Mouse (Mus musculus) kidney, embryonic 15.5 days (tissue): Measurements from ENCODE around the gene Pif1. TPM values are rescaled to one million over a fixed set of nuclear protein-coding genes. Genes with fewer than 3 reads are reported as not detected.

ENCODE experiments used
- ATAC-seq: fragments of 200-750 bp; cut with Nextera tagmentation; replicated peaks from 2 replicates; pipeline ENCODE4 v1.8.0; 2017; ENCODE audit warnings: moderate TSS enrichment; ENCODE audit not compliant: low FRiP score
- H3K27ac ChIP-seq: fragments of 300-500 bp; sonication (generic); 2 replicates; pipeline ENCODE4 v1.5.1; 2015; ENCODE audit warnings: mild to moderate bottlenecking, inconsistent platforms
- H3K27me3 ChIP-seq: fragments of 300-500 bp; sonication (generic); 2 replicates; pipeline ENCODE4 v1.6.1; 2015; ENCODE audit warnings: inconsistent platforms
- H3K36me3 ChIP-seq: fragments of 300-500 bp; sonication (generic); 2 replicates; pipeline ENCODE4 v1.6.1; 2015; ENCODE audit warnings: inconsistent platforms
- H3K4me1 ChIP-seq: fragments of 300-500 bp; sonication (generic); 2 replicates; pipeline ENCODE4 v1.6.1; 2015; ENCODE audit warnings: inconsistent platforms
- H3K4me2 ChIP-seq: fragments of 300-500 bp; sonication (generic); 2 replicates; pipeline ENCODE4 v1.6.1; 2015; ENCODE audit warnings: moderate library complexity, mild to moderate bottlenecking, inconsistent platforms
- H3K4me3 ChIP-seq: fragments of 300-500 bp; sonication (generic); replicated peaks from 2 replicates; pipeline ENCODE4 v1.5.1; 2015; ENCODE audit warnings: mild to moderate bottlenecking, inconsistent platforms
- H3K9ac ChIP-seq: fragments of 300-500 bp; sonication (generic); 2 replicates; pipeline ENCODE4 v1.6.1; 2015; ENCODE audit warnings: mild to moderate bottlenecking, inconsistent platforms
- H3K9me3 ChIP-seq: fragments of 300-500 bp; sonication (generic); replicated peaks from 2 replicates; pipeline ENCODE4 v1.6.1; 2016; ENCODE audit warnings: inconsistent platforms
- WGBS: fragments of 180-500 bp; shearing (Covaris S2); methylation state at CpG from one replicate; pipeline ENCODE4 v1.1.7; 2015; ENCODE audit warnings: mixed read lengths; 5-methylcytosine and 5-hydroxymethylcytosine counted together
- polyA plus RNA-seq: library from polyadenylated mRNA; unstranded; fragments of >200 nt; fragmentation: Nextera tagmentation; extraction: Ambion mirVana; gene quantifications from 2 replicates; pipeline ENCODE4 v1.2.1, GENCODE M21; 2015

The Pif1 gene
- polyA plus RNA-seq, 1 experiment from 2014 or later, result 17.5 TPM

- Histone ChIP-seq H3K36me3 (peaks cover 4% of the 10 kb centered on the region; the same call in 1 of the 2 replicates), H3K4me3 (no peak overlapping the region), H3K9ac (no peak overlapping the region), H3K9me3 (no peaks in the 10 kb centered on the region), H3K27ac (peak overlapping the region; percentile 96), H3K4me2 (no peak overlapping the region), H3K27me3 (no peaks in the 10 kb centered on the region), H3K4me1 (peaks cover 50% of the 10 kb centered on the region)
- ATAC-seq, result no peak
- WGBS, result 81% methylated on average over 5 of the region's 5 CpGs
Observed at GRCm38 (mm10) chr9:65549643-65550042, 37.3 kb upstream of the Pif1 start.

- H3K4me2 ChIP-seq, result 0 out of 2 replicates have a peak overlapping the region, but pooled peaks have one; percentile 7
Observed at GRCm38 (mm10) chr9:65550079-65550831, 36.7 kb upstream of the Pif1 start.

GRCm38 (mm10) chr9:65551035-65551434 is 35.9 kb upstream of the Pif1 start:
- Histone ChIP-seq H3K9ac (no peak overlapping the region), H3K36me3 (peaks cover 8% of the 10 kb centered on the region), H3K4me3 (no peak overlapping the region), H3K9me3 (no peaks in the 10 kb centered on the region), H3K27ac (peak overlapping the region; percentile 96), H3K4me1 (peaks cover 57% of the 10 kb centered on the region), H3K27me3 (no peaks in the 10 kb centered on the region), H3K4me2 (0 out of 2 replicates have a peak overlapping the region, but pooled peaks have one; percentile 7)
- ATAC-seq, result peak; percentile 78
- 12% methylated on average over 5 of the region's 5 CpGs for whole genome bisulfite sequencing

More at GRCm38 (mm10) chr9:65550079-65550831, 36.7 kb upstream of the Pif1 start:
- peaks cover 4% of the 10 kb centered on the region; the same call in 1 of the 2 replicates for H3K36me3 ChIP-seq
- H3K9ac ChIP-seq, result no peak overlapping the region
- no peaks in the 10 kb centered on the region for H3K9me3 ChIP-seq
- H3K4me3 ChIP-seq, result no peak overlapping the region
- WGBS, result 33% methylated on average over 7 of the region's 7 CpGs
- no peak for ATAC-seq
- H3K27me3 ChIP-seq, result no peaks in the 10 kb centered on the region
- H3K27ac ChIP-seq, result peak overlapping the region; percentile 96
- peaks cover 56% of the 10 kb centered on the region for H3K4me1 ChIP-seq

- Histone ChIP-seq H3K4me1 (peaks cover 54% of the 10 kb centered on the region), H3K9ac (no peak overlapping the region), H3K4me3 (no peak overlapping the region), H3K27ac (peak overlapping the region; percentile 96; the same call in 1 of the 2 replicates), H3K27me3 (no peaks in the 10 kb centered on the region), H3K4me2 (no peak overlapping the region), H3K36me3 (peaks cover 19% of the 10 kb centered on the region), H3K9me3 (no peaks in the 10 kb centered on the region)
- WGBS, result 77% methylated on average over 5 of the region's 5 CpGs
- no peak for ATAC-seq
Observed at GRCm38 (mm10) chr9:65552141-65552540, 34.8 kb upstream of the Pif1 start.

GRCm38 (mm10) chr9:65552711-65553110 is 34.2 kb upstream of the Pif1 start:
- no peaks in the 10 kb centered on the region for H3K9me3 ChIP-seq
- H3K4me3 ChIP-seq, result no peak overlapping the region
- 95% methylated on average over 2 of the region's 2 CpGs for WGBS
- ATAC-seq, result no peak
- no peak overlapping the region for H3K9ac ChIP-seq
- peaks cover 24% of the 10 kb centered on the region for H3K36me3 ChIP-seq
- peaks cover 53% of the 10 kb centered on the region for H3K4me1 ChIP-seq
- H3K4me2 ChIP-seq, result no peak overlapping the region
- H3K27me3 ChIP-seq, result no peaks in the 10 kb centered on the region
- no peak overlapping the region for H3K27ac ChIP-seq

GRCm38 (mm10) chr9:65555001-65555405 is 32.0 kb upstream of the Pif1 start:
- Histone ChIP-seq H3K9ac (no peak overlapping the region), H3K4me2 (0 out of 2 replicates have a peak overlapping the region, but pooled peaks have one; percentile 14), H3K36me3 (peaks cover 46% of the 10 kb centered on the region), H3K27ac (peak overlapping the region; percentile 87), H3K27me3 (no peaks in the 10 kb centered on the region), H3K9me3 (no peaks in the 10 kb centered on the region), H3K4me3 (no peak overlapping the region), H3K4me1 (peaks cover 38% of the 10 kb centered on the region)
- 5% methylated on average over 5 of the region's 5 CpGs for WGBS
- peak; percentile 81 for ATAC-seq

GRCm38 (mm10) chr9:65555621-65556020 is 31.3 kb upstream of the Pif1 start:
- H3K36me3 ChIP-seq, result peaks cover 46% of the 10 kb centered on the region
- no peak overlapping the region for H3K4me2 ChIP-seq
- ATAC-seq, result no peak
- no peak overlapping the region for H3K9ac ChIP-seq
- no peaks in the 10 kb centered on the region for H3K9me3 ChIP-seq
- H3K27me3 ChIP-seq, result no peaks in the 10 kb centered on the region
- no peak overlapping the region for H3K4me3 ChIP-seq
- WGBS, result 90% methylated on average over 4 of the region's 4 CpGs
- H3K27ac ChIP-seq, result peak overlapping the region; percentile 87
- H3K4me1 ChIP-seq, result peaks cover 32% of the 10 kb centered on the region

- ATAC-seq, result no peak
- WGBS, result 89% methylated on average over 8 of the region's 8 CpGs
- no peak overlapping the region for H3K4me3 ChIP-seq
- no peak overlapping the region for H3K27ac ChIP-seq
- H3K36me3 ChIP-seq, result peaks cover 50% of the 10 kb centered on the region
- H3K27me3 ChIP-seq, result no peaks in the 10 kb centered on the region
- H3K4me1 ChIP-seq, result peaks cover 27% of the 10 kb centered on the region
- H3K4me2 ChIP-seq, result no peak overlapping the region
- H3K9ac ChIP-seq, result no peak overlapping the region
- no peaks in the 10 kb centered on the region for H3K9me3 ChIP-seq
Observed at GRCm38 (mm10) chr9:65556349-65556748, 30.6 kb upstream of the Pif1 start.

- H3K4me2 ChIP-seq, result no peak overlapping the region
- no peaks in the 10 kb centered on the region for H3K9me3 ChIP-seq
- peaks cover 29% of the 10 kb centered on the region for H3K4me1 ChIP-seq
- no peak overlapping the region for H3K4me3 ChIP-seq
- no peak overlapping the region for H3K27ac ChIP-seq
- H3K36me3 ChIP-seq, result peaks cover 51% of the 10 kb centered on the region
- H3K9ac ChIP-seq, result no peak overlapping the region
- 92% methylated on average over 5 of the region's 5 CpGs for WGBS
- no peaks in the 10 kb centered on the region for H3K27me3 ChIP-seq
- no peak for ATAC-seq
Observed at GRCm38 (mm10) chr9:65556979-65557378, 30.0 kb upstream of the Pif1 start.

GRCm38 (mm10) chr9:65558806-65559205 is 28.2 kb upstream of the Pif1 start:
- Histone ChIP-seq H3K9ac (no peak overlapping the region), H3K27me3 (no peaks in the 10 kb centered on the region), H3K4me1 (peaks cover 37% of the 10 kb centered on the region), H3K4me2 (no peak overlapping the region), H3K36me3 (peaks cover 60% of the 10 kb centered on the region), H3K9me3 (no peaks in the 10 kb centered on the region), H3K27ac (no peak overlapping the region), H3K4me3 (no peak overlapping the region)
- ATAC-seq, result no peak
- WGBS, result 88% methylated on average over 6 of the region's 6 CpGs

- peaks cover 66% of the 10 kb centered on the region for H3K36me3 ChIP-seq
- ATAC-seq, result no peak
Observed at GRCm38 (mm10) chr9:65561016-65561415, 25.9 kb upstream of the Pif1 start.

GRCm38 (mm10) chr9:65562081-65562506 is 24.9 kb upstream of the Pif1 start:
- Histone ChIP-seq H3K4me2 (no peak overlapping the region), H3K4me1 (peaks cover 17% of the 10 kb centered on the region), H3K9ac (no peak overlapping the region), H3K4me3 (no peak overlapping the region), H3K27ac (peak overlapping the region; percentile 67), H3K27me3 (no peaks in the 10 kb centered on the region), H3K36me3 (peaks cover 62% of the 10 kb centered on the region), H3K9me3 (no peaks in the 10 kb centered on the region)
- WGBS, result 10% methylated on average over 4 of the region's 4 CpGs
- peak; percentile 33; the same call in 1 of the 2 replicates for ATAC-seq

More at GRCm38 (mm10) chr9:65561016-65561415, 25.9 kb upstream of the Pif1 start:
- no peak overlapping the region for H3K4me3 ChIP-seq
- H3K27me3 ChIP-seq, result no peaks in the 10 kb centered on the region
- H3K9ac ChIP-seq, result no peak overlapping the region
- H3K4me1 ChIP-seq, result peaks cover 17% of the 10 kb centered on the region
- H3K9me3 ChIP-seq, result no peaks in the 10 kb centered on the region
- no peak overlapping the region for H3K4me2 ChIP-seq
- H3K27ac ChIP-seq, result no peak overlapping the region
- 82% methylated on average over 4 of the region's 4 CpGs for WGBS
